Mouse (Mus musculus) embryonic fibroblast, embryonic 13.5 days (primary cell): ENCODE data around the gene Acot7. TPM values are rescaled to one million over a fixed set of nuclear protein-coding genes. Genes with fewer than 3 reads are reported as not detected.

Source experiments
- H3K27ac ChIP-seq: 2 replicates; pipeline ENCODE4 v1.5.1; 2012; ENCODE audit warnings: low read length, control low read depth, inconsistent platforms; ENCODE audit not compliant: insufficient read depth
- H3K4me1 ChIP-seq: 2 replicates; pipeline ENCODE4 v1.6.1; 2011; ENCODE audit warnings: low read length; ENCODE audit not compliant: control insufficient read depth, insufficient read depth
- H3K4me3 ChIP-seq: 2 replicates; pipeline ENCODE4 v1.5.1; 2011; ENCODE audit warnings: mild to moderate bottlenecking, control low read depth, low read length; ENCODE audit not compliant: insufficient read depth
- CTCF ChIP-seq: IDR thresholded peaks from 2 replicates; pipeline ENCODE4 v1.5.1; 2011; ENCODE audit warnings: mild to moderate bottlenecking, control low read depth, low read length, moderate library complexity, borderline replicate concordance; ENCODE audit not compliant: insufficient read depth
- POLR2A ChIP-seq: IDR thresholded peaks from 2 replicates; pipeline ENCODE4 v1.6.1; 2011; ENCODE audit warnings: low read depth, mild to moderate bottlenecking, control low read depth, low read length, moderate library complexity
- polyA plus RNA-seq: library from polyadenylated mRNA; stranded (reverse); fragments of >200 nt; gene quantifications from 2 replicates; pipeline ENCODE4 v1.2.4, GENCODE M21; 2011; ENCODE audit warnings: low read depth; ENCODE audit not compliant: missing spikeins, insufficient read length

Acot7 gene
- polyA plus RNA-seq, 1 experiment: 79.9 TPM

- Histone ChIP-seq H3K4me3 (no peak overlapping the region), H3K27ac (no peak overlapping the region), H3K4me1 (no peaks in the 10 kb centered on the region)
- TF ChIP-seq POLR2A: no peak
- TF ChIP-seq CTCF: no peak
Observed at GRCm38 (mm10) chr4:152150546-152150945, 27.4 kb upstream of the Acot7 start.

GRCm38 (mm10) chr4:152151451-152151965, 26.4 kb upstream of the Acot7 start:
- Histone ChIP-seq H3K27ac (no peak overlapping the region), H3K4me3 (no peak overlapping the region; the same call in 1 of the 2 replicates), H3K4me1 (no peaks in the 10 kb centered on the region)
- TF ChIP-seq POLR2A (no peak), CTCF (no peak)

- Histone ChIP-seq H3K27ac (no peak within 1 kb of the TSS), H3K4me1 (no peaks in the 10 kb centered on the region), H3K4me3 (peak within 1 kb of the TSS; percentile 18)
- no peak for TF ChIP-seq CTCF
- TF ChIP-seq POLR2A: no peak
Observed at GRCm38 (mm10) chr4:152151966-152152544, 25.9 kb upstream of the Acot7 start, which contains the start of gene Espn. Gene Espn (minus strand): TSS chr4:152152371.

GRCm38 (mm10) chr4:152153771-152154177, 24.2 kb upstream of the Acot7 start:
- Histone ChIP-seq H3K4me1 (no peaks in the 10 kb centered on the region), H3K4me3 (no peak overlapping the region), H3K27ac (no peak overlapping the region)
- TF ChIP-seq CTCF (peak; percentile 93), POLR2A (no peak)

GRCm38 (mm10) chr4:152155019-152155418, 22.9 kb upstream of the Acot7 start:
- Histone ChIP-seq H3K4me3 (no peak overlapping the region), H3K27ac (no peak overlapping the region), H3K4me1 (no peaks in the 10 kb centered on the region)
- TF ChIP-seq POLR2A (no peak), CTCF (no peak)

- Histone ChIP-seq H3K4me1 (no peaks in the 10 kb centered on the region), H3K27ac (no peak overlapping the region), H3K4me3 (no peak overlapping the region)
- TF ChIP-seq POLR2A (no peak), CTCF (no peak)
Observed at GRCm38 (mm10) chr4:152157779-152158584, 20.0 kb upstream of the Acot7 start.

GRCm38 (mm10) chr4:152158585-152159284, 19.2 kb upstream of the Acot7 start, which contains the start of gene Hes2:
Gene Hes2 (plus strand): TSS chr4:152158867.
- H3K27ac ChIP-seq: no peak within 1 kb of the TSS
- H3K4me3 ChIP-seq: no peak within 1 kb of the TSS
- H3K4me1 ChIP-seq: no peaks in the 10 kb centered on the region
- TF ChIP-seq POLR2A (no peak), CTCF (no peak)

- Histone ChIP-seq H3K27ac (no peak overlapping the region), H3K4me1 (no peaks in the 10 kb centered on the region), H3K4me3 (no peak overlapping the region)
- TF ChIP-seq CTCF (no peak), POLR2A (no peak)
Observed at GRCm38 (mm10) chr4:152159285-152159678, 18.7 kb upstream of the Acot7 start.

- H3K4me3 ChIP-seq: no peak overlapping the region
- TF ChIP-seq POLR2A: no peak
- no peak for TF ChIP-seq CTCF
- H3K27ac ChIP-seq: no peak overlapping the region
- H3K4me1 ChIP-seq: no peaks in the 10 kb centered on the region
Observed at GRCm38 (mm10) chr4:152160748-152161147, 17.2 kb upstream of the Acot7 start.
